Mouse (Mus musculus): Measurements from ENCODE around the gene Itpr1.
A peak's percentile ranks its signal among the peaks of the same experiment; 100 is the strongest.

Itpr1 gene

GRCm38 (mm10) chr6:108471878-108472277 lies 259.0 kb downstream of the Itpr1 start:
- ATAC-seq (ENCODE audit: low TSS enrichment): no peak

GRCm38 (mm10) chr6:108472748-108473147 lies 259.9 kb downstream of the Itpr1 start:
- no peak for ATAC-seq (ENCODE audit: low TSS enrichment)

GRCm38 (mm10) chr6:108476797-108477235 lies 263.9 kb downstream of the Itpr1 start:
- ATAC-seq (ENCODE audit: low TSS enrichment): no peak

GRCm38 (mm10) chr6:108477602-108478001 lies 264.7 kb downstream of the Itpr1 start:
- ATAC-seq (ENCODE audit: low TSS enrichment): 0 out of 2 replicates have a peak, but pooled peaks have one; percentile 13

- ATAC-seq (ENCODE audit: low TSS enrichment): no peak
Measured at GRCm38 (mm10) chr6:108481190-108481589, 268.3 kb downstream of the Itpr1 start.

GRCm38 (mm10) chr6:108482464-108482863 lies 269.6 kb downstream of the Itpr1 start:
- ATAC-seq (ENCODE audit: low TSS enrichment): no peak

GRCm38 (mm10) chr6:108486212-108486992 lies 273.5 kb downstream of the Itpr1 start:
- no peak for ATAC-seq (ENCODE audit: low TSS enrichment)

- no peak for ATAC-seq (ENCODE audit: low TSS enrichment)
Measured at GRCm38 (mm10) chr6:108487300-108487835, 274.5 kb downstream of the Itpr1 start.

- ATAC-seq (ENCODE audit: low TSS enrichment): peak; percentile 14; the same call in 1 of the 2 replicates
Measured at GRCm38 (mm10) chr6:108488250-108488649, 275.4 kb downstream of the Itpr1 start.

- ATAC-seq (ENCODE audit: low TSS enrichment): no peak
Measured at GRCm38 (mm10) chr6:108491969-108492368, 279.1 kb downstream of the Itpr1 start.

GRCm38 (mm10) chr6:108493753-108494152 lies 280.9 kb downstream of the Itpr1 start:
- no peak for ATAC-seq (ENCODE audit: low TSS enrichment)

- ATAC-seq (ENCODE audit: low TSS enrichment): 0 out of 2 replicates have a peak, but pooled peaks have one; percentile 11
Measured at GRCm38 (mm10) chr6:108494185-108494804, 281.4 kb downstream of the Itpr1 start.

GRCm38 (mm10) chr6:108494994-108495393 lies 282.1 kb downstream of the Itpr1 start:
- ATAC-seq (ENCODE audit: low TSS enrichment): no peak

GRCm38 (mm10) chr6:108498070-108498469 lies 285.2 kb downstream of the Itpr1 start:
- ATAC-seq (ENCODE audit: low TSS enrichment): no peak

GRCm38 (mm10) chr6:108503651-108504050 lies 290.8 kb downstream of the Itpr1 start:
- no peak for ATAC-seq (ENCODE audit: low TSS enrichment)

GRCm38 (mm10) chr6:108504717-108505116 lies 291.8 kb downstream of the Itpr1 start:
- peak; percentile 79 for ATAC-seq (ENCODE audit: low TSS enrichment)

GRCm38 (mm10) chr6:108506161-108506560 lies 293.3 kb downstream of the Itpr1 start:
- no peak for ATAC-seq (ENCODE audit: low TSS enrichment)

- ATAC-seq (ENCODE audit: low TSS enrichment): no peak
Measured at GRCm38 (mm10) chr6:108507337-108507736, 294.4 kb downstream of the Itpr1 start.

- no peak for ATAC-seq (ENCODE audit: low TSS enrichment)
Measured at GRCm38 (mm10) chr6:108509320-108509719, 296.4 kb downstream of the Itpr1 start.

GRCm38 (mm10) chr6:108510101-108510500 lies 297.2 kb downstream of the Itpr1 start:
- ATAC-seq (ENCODE audit: low TSS enrichment): no peak

- ATAC-seq (ENCODE audit: low TSS enrichment): no peak; the same call in 1 of the 2 replicates
Measured at GRCm38 (mm10) chr6:108512097-108512496, 299.2 kb downstream of the Itpr1 start.

GRCm38 (mm10) chr6:108512994-108513393 lies 300.1 kb downstream of the Itpr1 start:
- no peak for ATAC-seq (ENCODE audit: low TSS enrichment)

GRCm38 (mm10) chr6:108516248-108516647 lies 303.4 kb downstream of the Itpr1 start:
- no peak for ATAC-seq (ENCODE audit: low TSS enrichment)
